Mouse (Mus musculus): ENCODE measurements around the gene Use1. TPM values are rescaled to one million over a fixed set of nuclear protein-coding genes. Genes with fewer than 3 reads are reported as not detected.
"Not testable (repeated sequence)": the region's sequence is repeated elsewhere in the genome, so short reads cannot be mapped to it uniquely, and the experiment has no call there.

Use1 gene
- total and polyA plus RNA-seq, 3 experiments = 69.6 to 130 (median 98.7) TPM

DNA sequence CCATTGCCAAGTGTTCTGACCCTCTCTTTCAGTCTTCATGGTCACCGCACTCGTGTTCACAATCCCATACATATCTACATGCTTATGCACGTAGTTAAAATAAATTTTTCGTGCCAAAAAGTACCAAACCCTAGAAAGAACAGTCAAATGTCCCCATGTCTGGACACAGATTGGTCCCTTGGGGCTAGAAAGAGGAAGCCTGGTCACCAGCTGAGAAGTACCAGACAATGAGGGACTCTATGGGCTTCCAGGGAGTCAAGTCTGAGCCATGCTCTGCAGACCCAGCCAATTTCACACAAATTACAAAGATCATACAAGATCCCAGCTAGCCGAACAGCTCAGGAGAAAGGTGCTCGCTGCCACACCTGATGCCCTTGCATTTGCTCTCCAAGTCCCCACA is 28.8 kb upstream of the Use1 start:
- in situ Hi-C loops (cut with MboI; ENCODE audit: low pct_ligation_motif_present, low pct_unique_long_range_greater_than_20kb, low sequenced_read_pairs); H3K4me3 ChIP-seq (replicated peaks in 1 of 3; ENCODE audit: low read depth in 2 of 3, low read length in 2 of 3, poor library complexity in 1 of 3); H3K27me3 ChIP-seq (replicated peaks); dilution Hi-C loops (cut with MboI; ENCODE audit: extremely low pct_ligation_motif_present, extremely low pct_unique_long_range_greater_than_20kb, low sequenced_read_pairs); H3K9ac ChIP-seq (ENCODE audit: insufficient read depth, low read depth); H3K9me3 ChIP-seq (replicated peaks; ENCODE audit: low read length); H3K79me2 ChIP-seq (replicated peaks; ENCODE audit: control insufficient read depth, extremely low read depth, insufficient read depth, poor library complexity, severe bottlenecking); H3K27ac ChIP-seq (ENCODE audit: insufficient read depth, low read depth): not testable (repeated sequence)
- Histone ChIP-seq H3K4me2 (ENCODE audit: insufficient read depth, low read depth, poor library complexity, severe bottlenecking) (0 out of 2 replicates have a peak overlapping the region, but pooled peaks have one; percentile 11), H3K36me3 (replicated peaks in 1 of 2; ENCODE audit: control insufficient read depth in 1 of 2, insufficient read depth in 1 of 2, low read length in 1 of 2) (peaks cover 31 to 74% of the 10 kb centered on the region in 2 experiments), H3K4me1 (ENCODE audit: control insufficient read depth in 1 of 2, insufficient read depth in 2 of 2) (peaks cover 27 to 48% of the 10 kb centered on the region in 2 experiments)
- peak; percentile 37; the same call in 1 of the 2 replicates for TF ChIP-seq ETS1 (conservative IDR thresholded peaks at IDR 0.05; ENCODE audit: low read depth, low read length)
- TF ChIP-seq EP300 (IDR thresholded peaks at IDR 0.05; ENCODE audit: low read length) = peak; percentile 43
- TF ChIP-seq IRF4 (IDR thresholded peaks at IDR 0.05; ENCODE audit: low read depth, low read length) = peak; percentile 64
- TF ChIP-seq BHLHE40 (IDR thresholded peaks at IDR 0.05; ENCODE audit: low read depth, low read length) = peak; percentile 17; the same call in 1 of the 2 replicates
- DNase-seq (ENCODE audit: extremely low read depth) = peak; percentile 50

DNA sequence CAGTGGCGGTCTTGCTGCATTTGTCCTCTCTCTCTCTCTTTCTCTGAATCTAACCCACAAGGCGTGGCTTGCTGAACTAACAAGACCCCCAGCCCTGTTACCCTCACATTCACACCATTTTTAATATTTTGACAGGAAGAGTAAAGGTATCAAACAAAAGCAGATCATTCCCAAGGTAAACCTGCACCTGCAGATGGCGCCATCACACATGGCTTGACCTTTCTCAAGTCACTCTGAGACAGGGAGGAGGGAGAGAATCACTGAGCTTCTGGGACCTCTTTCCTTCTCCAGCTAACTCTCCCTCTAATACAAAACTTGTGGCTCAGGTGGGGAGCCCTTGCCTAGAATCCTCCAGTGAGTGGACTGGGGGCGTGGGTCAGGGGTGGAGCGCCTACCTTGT is 26.0 kb upstream of the Use1 start:
- Histone ChIP-seq H3K4me3 (replicated peaks in 1 of 3; ENCODE audit: low read depth in 2 of 3, low read length in 2 of 3, poor library complexity in 1 of 3) (no peak overlapping the region), H3K9me3 (replicated peaks; ENCODE audit: low read length) (no peaks in the 10 kb centered on the region), H3K9ac (ENCODE audit: insufficient read depth, low read depth) (no peak overlapping the region), H3K27ac (ENCODE audit: insufficient read depth, low read depth) (no peak overlapping the region), H3K4me1 (ENCODE audit: control insufficient read depth in 1 of 2, insufficient read depth in 2 of 2) (peaks cover 27 to 47% of the 10 kb centered on the region in 2 experiments), H3K36me3 (replicated peaks in 1 of 2; ENCODE audit: control insufficient read depth in 1 of 2, insufficient read depth in 1 of 2, low read length in 1 of 2) (peaks cover 40 to 82% of the 10 kb centered on the region in 2 experiments), H3K79me2 (replicated peaks; ENCODE audit: control insufficient read depth, extremely low read depth, insufficient read depth, poor library complexity, severe bottlenecking) (no peaks in the 10 kb centered on the region), H3K27me3 (replicated peaks) (no peaks in the 10 kb centered on the region), H3K4me2 (ENCODE audit: insufficient read depth, low read depth, poor library complexity, severe bottlenecking) (no peak overlapping the region)
- DNase-seq (ENCODE audit: extremely low read depth) = peak; percentile 56
- TF ChIP-seq RAD21 (IDR thresholded peaks at IDR 0.05; ENCODE audit: low read depth, low read length) = peak; percentile 74
- TF ChIP-seq ETS1 (conservative IDR thresholded peaks at IDR 0.05; ENCODE audit: low read depth, low read length) = no peak
- peak; percentile 32 to 80; a peak in 3 of 4 replicates for TF ChIP-seq CTCF (conservative IDR thresholded peaks at IDR 0.05 in 1 of 2, IDR thresholded peaks at IDR 0.05 in 1 of 2; ENCODE audit: low read depth in 2 of 2, low read length in 2 of 2)
- peak; percentile 59 for TF ChIP-seq SMC3 (IDR thresholded peaks at IDR 0.05; ENCODE audit: low read depth, low read length)
- dilution Hi-C loops (cut with MboI; ENCODE audit: extremely low pct_ligation_motif_present, extremely low pct_unique_long_range_greater_than_20kb, low sequenced_read_pairs) = no loop called here
- in situ Hi-C loops (cut with MboI; ENCODE audit: low pct_ligation_motif_present, low pct_unique_long_range_greater_than_20kb, low sequenced_read_pairs) = no loop called here

DNA sequence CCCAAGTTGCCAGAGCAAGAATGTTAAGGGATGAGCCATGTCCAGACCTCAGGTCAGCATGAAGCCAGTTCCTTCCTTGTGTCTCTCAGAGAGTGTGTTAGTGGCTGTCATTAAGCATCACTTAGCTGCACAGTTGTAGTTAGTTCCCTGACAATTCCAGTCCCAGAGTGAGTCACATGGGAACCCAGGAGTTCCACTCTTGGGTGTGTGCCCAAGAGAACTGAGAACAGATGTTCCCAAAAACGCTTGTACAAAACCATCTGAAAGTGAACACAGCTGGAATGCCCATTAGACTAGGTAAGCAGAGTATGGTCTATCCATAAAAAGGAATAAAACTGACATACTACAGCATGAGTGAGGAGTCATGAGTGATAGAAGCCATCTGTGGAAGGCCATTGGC is 20.1 kb upstream of the Use1 start:
- H3K4me3 ChIP-seq (replicated peaks in 1 of 3; ENCODE audit: low read depth in 2 of 3, low read length in 2 of 3, poor library complexity in 1 of 3) = no peak overlapping the region
- DNase-seq (ENCODE audit: extremely low read depth) = no peak
- in situ Hi-C loops (cut with MboI; ENCODE audit: low pct_ligation_motif_present, low pct_unique_long_range_greater_than_20kb, low sequenced_read_pairs) (no loop called here), dilution Hi-C loops (cut with MboI; ENCODE audit: extremely low pct_ligation_motif_present, extremely low pct_unique_long_range_greater_than_20kb, low sequenced_read_pairs) (no loop called here)
- H3K27ac ChIP-seq (ENCODE audit: insufficient read depth, low read depth) = no peak overlapping the region
- no peaks in the 10 kb centered on the region for H3K79me2 ChIP-seq (replicated peaks; ENCODE audit: control insufficient read depth, extremely low read depth, insufficient read depth, poor library complexity, severe bottlenecking)
- H3K36me3 ChIP-seq (replicated peaks in 1 of 2; ENCODE audit: control insufficient read depth in 1 of 2, insufficient read depth in 1 of 2, low read length in 1 of 2) = peaks cover 80 to 95% of the 10 kb centered on the region in 2 experiments
- H3K9ac ChIP-seq (ENCODE audit: insufficient read depth, low read depth) = no peak overlapping the region
- H3K4me1 ChIP-seq (ENCODE audit: control insufficient read depth in 1 of 2, insufficient read depth in 2 of 2) = no peaks in the 10 kb centered on the region
- H3K4me2 ChIP-seq (ENCODE audit: insufficient read depth, low read depth, poor library complexity, severe bottlenecking) = no peak overlapping the region
- H3K9me3 ChIP-seq (replicated peaks; ENCODE audit: low read length) = no peaks in the 10 kb centered on the region
- no peaks in the 10 kb centered on the region for H3K27me3 ChIP-seq (replicated peaks)
- TF ChIP-seq CHD2 (IDR thresholded peaks at IDR 0.05; ENCODE audit: low read length) (no peak), UBTF (IDR thresholded peaks at IDR 0.05; ENCODE audit: low read depth, low read length) (no peak), GABPA (IDR thresholded peaks at IDR 0.05; ENCODE audit: insufficient replicate concordance, low read depth, low read length) (no peak), MXI1 (IDR thresholded peaks at IDR 0.05; ENCODE audit: low read depth, low read length) (no peak), BHLHE40 (IDR thresholded peaks at IDR 0.05; ENCODE audit: low read depth, low read length) (no peak), NRF1 (IDR thresholded peaks at IDR 0.05; ENCODE audit: low read depth, low read length) (no peak), HCFC1 (IDR thresholded peaks at IDR 0.05; ENCODE audit: low read depth, low read length) (no peak), JUN (IDR thresholded peaks at IDR 0.05; ENCODE audit: insufficient read depth, low read depth, low read length) (no peak), TCF12 (IDR thresholded peaks at IDR 0.05; ENCODE audit: low read depth, low read length) (no peak), PAX5 (IDR thresholded peaks at IDR 0.05; ENCODE audit: low read length) (no peak), JUND (conservative IDR thresholded peaks at IDR 0.05; ENCODE audit: low read depth, low read length) (no peak)

All from CH12.LX (cell line).